Mouse (Mus musculus) c-Kit-positive CD71-negative TER-119-negative erythroid progenitor cells, embryonic 14.5 days (primary cell): ENCODE measurements at regions not wholly inside any gene's neighbourhood (a gene's known extent, or its start where the extent isn't known, plus 50 kb on each side); places are given as distances from the start of the nearest gene placed in this dataset.

Experiments
- DNase-seq: peaks from one replicate; pipeline ENCODE4 v3.0.0-alpha.2; 2013; ENCODE audit warnings: low read depth

DNA sequence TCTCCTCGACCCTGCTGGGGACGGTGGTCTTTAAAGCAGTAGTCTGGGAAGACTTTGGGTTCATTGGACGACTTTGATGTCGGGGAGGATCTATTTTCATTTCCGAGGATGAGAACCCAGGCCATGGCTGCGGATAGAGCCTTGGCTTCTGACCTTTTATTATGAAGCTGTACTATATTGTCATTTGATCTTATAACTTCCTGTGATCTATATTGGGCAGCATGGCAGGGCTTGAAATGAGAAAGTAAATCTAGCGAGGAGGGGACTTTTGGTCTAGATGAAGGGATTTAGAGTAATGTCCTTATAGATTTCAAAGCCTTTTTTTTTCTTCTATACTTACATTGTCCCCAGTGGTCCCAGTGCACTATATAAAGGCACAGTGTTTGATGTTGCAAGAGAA lies 172.8 kb upstream of the Stt3b start:
- no peak for DNase-seq

- DNase-seq = no peak
These were observed 173.5 kb upstream of the Stt3b start for GRCm38 (mm10) chr9:115483721-115484120.

DNA sequence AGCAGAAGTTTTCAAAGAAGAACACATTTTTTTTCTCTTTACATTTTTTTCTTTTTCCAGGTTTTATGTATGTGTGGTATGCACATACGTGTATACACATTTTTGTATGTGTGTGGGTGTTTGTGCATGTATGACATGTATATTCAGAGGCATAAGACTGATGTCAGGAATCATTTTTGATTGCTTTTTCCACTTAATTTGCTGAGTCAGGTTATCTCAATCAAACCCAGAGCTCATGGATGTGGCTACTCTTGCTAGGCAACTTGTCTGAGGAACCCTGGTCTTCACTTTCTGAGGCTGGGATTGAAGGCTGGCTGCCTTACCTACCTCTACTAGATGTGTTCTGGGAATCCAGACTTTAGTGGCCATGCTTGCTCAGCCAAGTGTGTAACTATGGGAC lies 174.2 kb upstream of the Stt3b start:
- DNase-seq = no peak

- no peak for DNase-seq
These were observed 175.0 kb upstream of the Stt3b start for GRCm38 (mm10) chr9:115485219-115485618.

- no peak for DNase-seq
These were observed 177.0 kb upstream of the Stt3b start for GRCm38 (mm10) chr9:115487175-115487760.

GRCm38 (mm10) chr9:115488913-115489809 lies 178.9 kb upstream of the Stt3b start:
- no peak for DNase-seq

DNA sequence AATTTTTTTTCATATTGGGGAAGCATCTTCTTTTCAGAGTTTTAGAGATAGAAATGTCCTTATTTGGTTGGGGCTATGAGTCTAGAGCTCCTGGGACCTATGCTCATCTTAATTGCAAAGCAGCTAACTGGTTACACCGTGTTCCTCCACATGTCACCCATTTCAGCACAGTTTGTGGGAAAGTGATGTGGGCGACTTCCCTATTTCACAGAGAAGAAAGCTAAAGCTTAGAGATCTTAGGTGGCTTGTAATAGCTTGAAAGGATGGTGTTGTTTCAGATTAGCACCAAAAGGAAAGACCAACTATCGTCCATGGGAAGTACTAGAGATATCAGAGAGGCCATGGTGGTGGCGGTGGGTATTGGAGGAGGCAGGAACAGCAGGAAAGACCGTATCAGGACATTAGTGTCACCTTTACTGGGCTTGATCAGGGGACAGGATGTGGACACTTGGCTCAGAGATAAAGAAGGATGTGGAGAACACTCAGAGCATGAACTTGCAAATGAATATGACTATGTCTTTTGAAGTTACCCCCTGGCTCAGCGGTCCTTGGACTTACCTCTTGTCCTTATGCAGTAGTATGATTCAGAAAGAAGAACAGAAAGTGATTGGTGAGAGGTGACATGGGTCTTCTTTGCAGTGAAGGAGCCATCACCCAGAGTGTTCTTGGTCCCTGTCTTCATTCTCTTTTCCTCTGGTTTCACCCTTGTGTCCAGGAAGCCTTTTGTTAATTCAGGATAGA lies 182.4 kb upstream of the Stt3b start:
- DNase-seq = no peak

- no peak for DNase-seq
These were observed 183.5 kb upstream of the Stt3b start for GRCm38 (mm10) chr9:115493765-115494164.

- no peak for DNase-seq
These were observed 189.3 kb upstream of the Stt3b start for GRCm38 (mm10) chr9:115499536-115499935.

- no peak for DNase-seq
These were observed 194.6 kb upstream of the Stt3b start for GRCm38 (mm10) chr9:115504789-115505188.

DNA sequence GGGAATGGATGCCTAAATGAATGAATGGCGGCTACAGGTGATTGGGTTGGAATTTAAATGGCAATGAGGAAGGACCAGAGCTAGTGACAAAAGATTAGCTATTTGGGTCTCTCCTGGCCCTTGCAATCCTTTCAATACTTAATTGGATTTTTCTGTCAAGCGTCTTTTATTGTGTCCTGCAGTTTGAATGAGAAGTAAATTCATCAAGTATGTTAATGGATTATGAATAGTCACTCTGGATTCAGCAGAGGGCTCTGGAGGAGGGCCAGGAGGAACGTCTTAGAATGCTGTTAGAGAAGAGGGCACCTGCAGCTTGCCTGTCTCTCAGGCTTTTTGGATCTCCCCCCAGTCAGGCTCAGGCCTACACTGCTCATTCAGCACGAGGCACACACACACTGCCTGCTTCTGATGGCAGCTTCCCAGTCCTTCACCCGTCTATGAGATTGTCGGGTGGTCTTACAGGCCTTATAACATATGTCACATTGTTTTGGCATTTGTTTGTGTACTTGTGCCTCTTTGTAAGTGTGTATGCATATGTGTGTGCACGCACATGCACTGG lies 197.0 kb upstream of the Stt3b start:
- no peak for DNase-seq

DNA sequence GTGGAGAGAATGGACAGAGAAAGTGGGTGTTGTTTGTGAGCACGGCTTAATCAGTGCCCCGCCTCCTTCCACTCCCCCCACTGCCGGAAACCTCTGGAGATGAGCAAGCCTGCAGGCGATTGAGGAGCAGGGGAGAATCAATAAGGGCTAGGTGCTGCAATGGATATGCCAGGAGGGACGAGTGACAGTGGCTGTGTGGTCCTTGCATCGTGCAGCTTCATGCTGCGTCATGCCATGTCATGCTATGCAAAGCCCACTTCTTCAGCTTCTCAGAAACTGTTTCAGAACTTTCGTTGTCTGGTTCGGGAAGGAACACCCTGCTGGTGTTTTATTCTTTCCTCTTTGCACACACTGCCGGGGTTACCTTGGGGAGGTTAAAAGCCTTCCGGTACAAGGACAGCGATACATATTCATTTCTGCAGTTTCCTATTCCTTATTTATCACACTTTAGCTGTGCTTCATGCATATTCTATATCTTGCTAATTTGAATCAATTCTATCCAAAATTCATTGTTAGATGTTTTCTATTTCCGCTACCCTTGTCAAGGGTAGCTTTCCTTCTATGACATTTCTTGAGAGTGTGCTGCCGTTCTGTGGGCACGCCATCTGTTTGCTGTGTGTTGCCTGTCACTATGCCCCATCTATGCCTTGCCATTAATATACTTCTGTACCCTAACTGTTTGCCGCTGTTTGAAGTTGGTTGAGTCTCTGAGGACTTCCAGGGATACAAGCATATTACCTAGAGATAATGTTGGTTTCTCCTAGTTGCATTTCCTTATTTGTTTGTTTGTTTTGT lies 202.8 kb upstream of the Stt3b start:
- DNase-seq = no peak

- no peak for DNase-seq
These were observed 207.7 kb upstream of the Stt3b start for GRCm38 (mm10) chr9:115517903-115518302.

DNA sequence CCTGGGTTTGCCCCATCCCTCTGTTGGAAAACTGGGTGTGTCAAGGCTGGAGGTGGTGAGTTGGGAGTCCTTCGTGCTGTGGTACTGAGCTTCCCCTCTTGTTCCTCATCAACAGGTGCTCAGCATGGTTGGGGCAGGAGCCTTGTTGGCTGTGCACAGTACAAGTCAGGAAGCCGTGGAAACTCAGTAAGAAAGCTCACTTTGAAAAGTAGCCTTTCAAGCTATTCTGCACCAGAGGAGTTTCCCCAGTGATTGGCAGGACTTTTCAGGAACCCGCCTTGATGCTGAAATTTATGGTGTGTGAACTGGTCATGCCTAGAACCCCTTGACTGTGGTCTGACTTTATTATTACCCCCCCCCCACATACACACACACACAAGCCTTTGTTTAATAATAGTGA lies 213.9 kb upstream of the Stt3b start:
- no peak for DNase-seq

- DNase-seq = no peak
These were observed 214.4 kb upstream of the Stt3b start for GRCm38 (mm10) chr9:115524591-115524990.

DNA sequence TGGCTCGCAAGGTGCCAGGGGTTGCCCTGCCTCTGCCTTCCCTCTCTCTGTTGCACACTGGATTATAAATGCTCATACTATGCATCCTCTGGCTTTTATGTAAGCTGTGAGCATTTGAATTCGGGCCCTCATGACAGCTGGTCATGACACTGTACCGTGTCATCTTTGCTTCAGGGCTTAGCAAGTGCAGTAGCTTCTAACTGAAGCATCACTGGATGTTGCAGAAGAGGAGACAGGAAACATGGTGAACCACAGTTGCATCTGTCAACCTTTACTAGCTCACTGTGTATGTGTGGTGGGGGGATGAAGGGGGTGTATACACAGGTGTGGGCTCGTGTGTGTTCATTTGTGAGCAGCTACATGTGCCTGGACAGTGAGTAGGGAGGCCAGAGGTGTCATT lies 216.1 kb upstream of the Stt3b start:
- DNase-seq = no peak

DNA sequence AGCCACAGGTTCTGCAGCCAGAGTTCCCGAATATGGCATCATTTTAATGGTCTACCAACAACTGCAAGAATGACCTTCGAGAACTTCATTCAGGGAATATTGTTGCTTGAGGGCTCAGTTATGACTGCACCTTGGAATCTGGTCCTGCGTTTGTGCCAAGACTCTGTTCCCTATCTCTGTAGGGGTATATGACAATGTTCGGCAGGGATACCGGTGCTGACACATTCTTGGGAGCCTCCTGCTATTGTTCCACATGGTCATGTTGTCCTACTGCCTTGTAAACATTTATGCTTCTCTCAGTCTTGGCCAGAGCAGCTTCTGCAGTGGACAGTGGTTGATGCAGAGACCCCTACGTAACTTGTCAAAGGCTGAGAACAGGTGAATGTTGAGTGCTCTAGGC lies 216.8 kb upstream of the Stt3b start:
- no peak for DNase-seq

DNA sequence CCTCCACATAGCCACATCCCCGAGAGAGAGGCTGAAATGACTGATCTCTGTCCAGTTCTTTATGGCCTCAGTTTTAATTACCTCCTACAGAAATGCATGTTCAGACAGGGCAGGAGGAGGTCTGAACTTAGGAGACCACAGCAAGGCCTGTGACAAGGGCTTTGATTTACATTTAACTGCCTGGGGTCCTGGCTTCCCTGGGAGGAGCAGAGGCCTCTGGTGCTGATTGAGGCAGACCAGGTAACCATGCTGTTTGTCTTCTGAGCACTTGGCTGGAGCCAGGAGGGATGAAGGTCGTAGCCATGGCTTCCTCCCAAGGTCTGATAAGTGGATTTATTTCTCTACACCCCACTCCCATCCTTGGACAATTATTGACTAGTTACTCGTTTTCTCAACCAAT lies 224.0 kb upstream of the Stt3b start:
- DNase-seq = no peak

- no peak for DNase-seq
These were observed 233.4 kb upstream of the Stt3b start for GRCm38 (mm10) chr9:115543665-115544064.

- DNase-seq = no peak
These were observed 235.0 kb upstream of the Stt3b start for GRCm38 (mm10) chr9:115545178-115545577.

- no peak for DNase-seq
These were observed 235.6 kb upstream of the Stt3b start for GRCm38 (mm10) chr9:115545792-115546191.
